Mouse (Mus musculus) mature B cell (primary cell): ENCODE data around the gene Vstm2l.

Experiments used
- in situ Hi-C: fragments of 300-500 bp; cut with MboI; formaldehyde crosslinking; loops from 2 replicates; pipeline ENCODE4 v1.14.3; 2019

The Vstm2l gene

GRCm38 (mm10) chr2:157992501-157992900 lies 78.0 kb downstream of the Vstm2l start:
- in situ Hi-C loops: no loop called here
